Mouse (Mus musculus) heart, postnatal 0 days (tissue): ENCODE measurements around the gene Bbs5. TPM values are rescaled to one million over a fixed set of nuclear protein-coding genes. Genes with fewer than 3 reads are reported as not detected.
"Not testable (repeated sequence)": the region's sequence is repeated elsewhere in the genome, so short reads cannot be mapped to it uniquely, and the experiment has no call there.

Experiments used
- ATAC-seq: fragments of 200-750 bp; cut with Nextera tagmentation; 2 replicates; pipeline ENCODE4 v1.8.0; 2017; ENCODE audit warnings: low read depth, moderate number of reproducible peaks, moderate library complexity; ENCODE audit not compliant: insufficient read depth
- DNase-seq: peaks from one replicate; pipeline ENCODE4 v3.0.0-alpha.2; 2016; ENCODE audit warnings: low spot score
- H3K27ac ChIP-seq: fragments of 300-500 bp; sonication (generic); 2 replicates; pipeline ENCODE4 v1.5.1; 2014; ENCODE audit warnings: low read depth, mild to moderate bottlenecking
- H3K27me3 ChIP-seq: fragments of 300-500 bp; sonication (generic); 2 replicates; pipeline ENCODE4 v1.6.1; 2014; ENCODE audit warnings: low read length, mixed read lengths; ENCODE audit not compliant: control insufficient read depth, insufficient read depth
- H3K36me3 ChIP-seq: fragments of 300-500 bp; sonication (generic); replicated peaks from 2 replicates; pipeline ENCODE4 v1.6.1; 2014; ENCODE audit warnings: low read length, mixed read lengths; ENCODE audit not compliant: control insufficient read depth, insufficient read depth
- H3K4me1 ChIP-seq: fragments of 300-500 bp; sonication (generic); 2 replicates; pipeline ENCODE4 v1.6.1; 2014; ENCODE audit warnings: antibody characterized with exemption; ENCODE audit not compliant: control insufficient read depth, insufficient read depth
- H3K4me2 ChIP-seq: fragments of 300-500 bp; sonication (generic); 2 replicates; pipeline ENCODE4 v1.6.1; 2014; ENCODE audit warnings: low read depth, mild to moderate bottlenecking, low read length, moderate library complexity
- H3K4me3 ChIP-seq: fragments of 300-500 bp; sonication (generic); 2 replicates; pipeline ENCODE4 v1.5.1; 2014; ENCODE audit warnings: low read depth, low read length
- H3K9ac ChIP-seq: fragments of 300-500 bp; sonication (generic); replicated peaks from 2 replicates; pipeline ENCODE4 v1.6.1; 2014; ENCODE audit warnings: low read depth, low read length, mixed read lengths
- H3K9me3 ChIP-seq: fragments of 300-500 bp; sonication (generic); replicated peaks from 2 replicates; pipeline ENCODE4 v1.6.1; 2016; ENCODE audit warnings: low read length; ENCODE audit not compliant: control insufficient read depth
- CTCF ChIP-seq: IDR thresholded peaks from 2 replicates; pipeline ENCODE4 v1.5.1; 2016; ENCODE audit warnings: antibody characterized with exemption, control low read depth, low read depth
- EP300 ChIP-seq: IDR thresholded peaks from 2 replicates; pipeline ENCODE4 v1.6.1; 2016; ENCODE audit warnings: antibody characterized with exemption, low read depth
- WGBS: fragments of 180-500 bp; shearing (Covaris S2); extraction: QIAGEN DNeasy Blood & Tissue Kit; methylation state at CpG from one replicate; pipeline ENCODE4 v1.1.7; 2014; 5-methylcytosine and 5-hydroxymethylcytosine counted together
- polyA plus RNA-seq: library from polyadenylated mRNA; unstranded; fragments of >200 nt; fragmentation: Nextera tagmentation; extraction: Ambion mirVana; gene quantifications from 2 replicates; pipeline ENCODE4 v1.2.1, GENCODE M21; 2015
- total RNA-seq: library from RNA; depleted of rRNA; stranded (reverse); fragments of >200 nt; gene quantifications from 2 replicates; pipeline ENCODE4 v1.2.3, GENCODE M21; 2014; ENCODE audit warnings: low replicate concordance

Gene Bbs5
- total and polyA plus RNA-seq, 2 experiments from 2014 or later, result 3.2 to 8.6 TPM

DNA sequence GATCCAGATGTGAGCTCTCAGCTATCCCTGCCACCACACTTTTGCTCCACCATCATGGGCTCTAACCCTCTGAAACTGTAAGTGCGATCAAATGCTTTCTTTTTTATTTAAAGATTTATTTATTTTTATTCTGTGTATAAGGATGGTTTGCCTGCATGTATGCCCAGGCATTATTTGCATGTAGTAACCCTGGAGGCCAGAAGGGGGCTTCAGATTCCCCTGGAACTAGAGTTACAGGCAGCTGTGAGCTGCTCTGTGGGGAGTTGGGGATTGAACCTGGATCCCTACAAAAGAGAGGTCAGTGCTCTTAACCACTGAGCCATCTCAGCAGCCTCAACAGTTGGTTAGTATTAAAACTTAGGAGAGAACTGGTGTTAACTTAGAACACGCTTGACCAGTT, 15.5 kb upstream of the Bbs5 start:
- no peak overlapping the region for H3K4me2 ChIP-seq
- DNase-seq (no peak), ATAC-seq (no peak)
- H3K9me3 ChIP-seq, result no peaks in the 10 kb centered on the region
- WGBS, result 81% methylated on average over 2 of the region's 2 CpGs
- no peaks in the 10 kb centered on the region for H3K4me1 ChIP-seq
- no peaks in the 10 kb centered on the region for H3K27me3 ChIP-seq
- no peaks in the 10 kb centered on the region for H3K36me3 ChIP-seq
- no peak for TF ChIP-seq EP300
- peak; percentile 13; the same call in 1 of the 2 replicates for TF ChIP-seq CTCF
- H3K4me3 ChIP-seq, result no peak overlapping the region
- H3K9ac ChIP-seq, result no peak overlapping the region
- H3K27ac ChIP-seq, result no peak overlapping the region

GRCm38 (mm10) chr2:69635064-69635701, 11.8 kb upstream of the Bbs5 start:
- peak; percentile 75 for DNase-seq
- H3K36me3 ChIP-seq, result no peaks in the 10 kb centered on the region
- peak overlapping the region; percentile 55; the same call in 1 of the 2 replicates for H3K9ac ChIP-seq
- no peaks in the 10 kb centered on the region for H3K4me1 ChIP-seq
- ATAC-seq, result peak; percentile 55; the same call in 1 of the 2 replicates
- peak overlapping the region; percentile 54 for H3K4me2 ChIP-seq
- no peak for TF ChIP-seq EP300
- peak; percentile 81 for TF ChIP-seq CTCF
- H3K9me3 ChIP-seq, result no peaks in the 10 kb centered on the region
- H3K4me3 ChIP-seq, result peak overlapping the region; percentile 50
- no peaks in the 10 kb centered on the region for H3K27me3 ChIP-seq
- H3K27ac ChIP-seq, result no peak overlapping the region
- WGBS, result 7% methylated on average over 11 of the region's 11 CpGs

GRCm38 (mm10) chr2:69635807-69636206, 11.2 kb upstream of the Bbs5 start:
- no peak overlapping the region for H3K9ac ChIP-seq
- no peaks in the 10 kb centered on the region for H3K9me3 ChIP-seq
- no peaks in the 10 kb centered on the region for H3K4me1 ChIP-seq
- DNase-seq (no peak), ATAC-seq (0 out of 2 replicates have a peak, but pooled peaks have one; percentile 10)
- H3K4me3 ChIP-seq, result no peak overlapping the region
- H3K27ac ChIP-seq, result no peak overlapping the region
- WGBS, result 60% methylated on average over 6 of the region's 6 CpGs
- no peak overlapping the region for H3K4me2 ChIP-seq
- no peaks in the 10 kb centered on the region for H3K27me3 ChIP-seq
- TF ChIP-seq CTCF (peak; percentile 53), EP300 (no peak)
- H3K36me3 ChIP-seq, result no peaks in the 10 kb centered on the region

DNA sequence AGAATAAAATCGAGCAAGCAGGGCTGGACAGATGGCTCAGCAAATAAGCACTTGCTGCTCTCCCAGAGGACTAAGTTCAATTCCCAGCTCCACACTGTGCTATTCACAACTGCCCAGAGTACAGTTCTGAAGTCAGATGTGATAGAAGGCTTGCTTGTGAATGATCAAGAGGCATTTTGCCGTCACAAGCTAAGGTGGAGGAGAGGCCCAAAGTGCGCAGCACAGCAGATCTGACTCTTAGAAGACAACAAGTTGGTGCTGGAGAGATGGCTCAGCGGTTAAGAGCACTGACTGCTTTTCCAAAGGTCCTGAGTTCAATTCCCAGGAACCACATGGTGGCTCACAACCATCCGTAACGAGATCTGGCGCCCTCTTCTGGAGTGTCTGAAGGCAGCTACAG, 9.0 kb upstream of the Bbs5 start:
- H3K27ac ChIP-seq, H3K36me3 ChIP-seq, H3K4me3 ChIP-seq, H3K9me3 ChIP-seq, DNase-seq, H3K27me3 ChIP-seq, H3K4me1 ChIP-seq, ATAC-seq, H3K9ac ChIP-seq, H3K4me2 ChIP-seq: not testable (repeated sequence)
- 64% methylated on average over 7 of the region's 7 CpGs for WGBS

- no peaks in the 10 kb centered on the region for H3K4me1 ChIP-seq
- no peaks in the 10 kb centered on the region for H3K36me3 ChIP-seq
- no peaks in the 10 kb centered on the region for H3K9me3 ChIP-seq
- ATAC-seq (no peak), DNase-seq (no peak)
- 56% methylated on average over 10 of the region's 10 CpGs for WGBS
- H3K9ac ChIP-seq, result no peak overlapping the region
- H3K27ac ChIP-seq, result no peak overlapping the region
- no peaks in the 10 kb centered on the region for H3K27me3 ChIP-seq
- no peak overlapping the region for H3K4me2 ChIP-seq
- H3K4me3 ChIP-seq, result no peak overlapping the region
- TF ChIP-seq EP300 (no peak), CTCF (no peak)
These were observed 6.9 kb upstream of the Bbs5 start for GRCm38 (mm10) chr2:69640100-69640499.

- no peaks in the 10 kb centered on the region for H3K9me3 ChIP-seq
- no peak for TF ChIP-seq EP300
- no peak for TF ChIP-seq CTCF
- 87% methylated on average over 11 of the region's 11 CpGs for WGBS
- H3K4me1 ChIP-seq, result peaks cover 10% of the 10 kb centered on the region
- no peak overlapping the region for H3K4me3 ChIP-seq
- no peak overlapping the region for H3K27ac ChIP-seq
- H3K36me3 ChIP-seq, result no peaks in the 10 kb centered on the region
- no peaks in the 10 kb centered on the region for H3K27me3 ChIP-seq
- no peak overlapping the region for H3K4me2 ChIP-seq
- DNase-seq (no peak), ATAC-seq (no peak)
- no peak overlapping the region for H3K9ac ChIP-seq
These were observed 1.9 kb upstream of the Bbs5 start for GRCm38 (mm10) chr2:69644968-69645617.
